Mouse (Mus musculus) hindbrain, embryonic 16.5 days (tissue): ENCODE measurements at regions not wholly inside any gene's neighbourhood (a gene's known extent, or its start where the extent isn't known, plus 50 kb on each side); places are given as distances from the start of the nearest gene placed in this dataset.
"Not testable (repeated sequence)": the region's sequence is repeated elsewhere in the genome, so short reads cannot be mapped to it uniquely, and the experiment has no call there.

Experiments
- ATAC-seq: fragments of 200-750 bp; cut with Nextera tagmentation; 2 replicates; pipeline ENCODE4 v1.8.0; 2017; ENCODE audit warnings: moderate TSS enrichment, moderate library complexity
- H3K27ac ChIP-seq: fragments of 300-500 bp; sonication (generic); 2 replicates; pipeline ENCODE4 v1.5.1; 2014; ENCODE audit warnings: low read depth, mild to moderate bottlenecking, control low read depth, low read length, moderate library complexity
- H3K27me3 ChIP-seq: fragments of 300-500 bp; sonication (generic); replicated peaks from 2 replicates; pipeline ENCODE4 v1.6.1; 2014; ENCODE audit warnings: low read length; ENCODE audit not compliant: control insufficient read depth, insufficient read depth
- H3K36me3 ChIP-seq: fragments of 300-500 bp; sonication (generic); 2 replicates; pipeline ENCODE4 v1.6.1; 2014; ENCODE audit warnings: mild to moderate bottlenecking, low read length, moderate library complexity, mixed read lengths; ENCODE audit not compliant: control insufficient read depth, insufficient read depth
- H3K4me1 ChIP-seq: fragments of 300-500 bp; sonication (generic); 2 replicates; pipeline ENCODE4 v1.6.1; 2014; ENCODE audit warnings: low read depth, low read length; ENCODE audit not compliant: control insufficient read depth, insufficient read depth
- H3K4me2 ChIP-seq: fragments of 300-500 bp; sonication (generic); 2 replicates; pipeline ENCODE4 v1.6.1; 2014; ENCODE audit warnings: mild to moderate bottlenecking, low read length, control low read depth, moderate library complexity
- H3K4me3 ChIP-seq: fragments of 300-500 bp; sonication (generic); 2 replicates; pipeline ENCODE4 v1.5.1; 2014; ENCODE audit warnings: mild to moderate bottlenecking, low read length, control low read depth, moderate library complexity
- H3K9ac ChIP-seq: fragments of 300-500 bp; sonication (generic); 2 replicates; pipeline ENCODE4 v1.6.1; 2014; ENCODE audit warnings: low read depth, mild to moderate bottlenecking, control low read depth, low read length, moderate library complexity
- H3K9me3 ChIP-seq: fragments of 300-500 bp; sonication (generic); 2 replicates; pipeline ENCODE4 v1.6.1; 2014; ENCODE audit warnings: mild to moderate bottlenecking, low read length, moderate library complexity; ENCODE audit not compliant: control insufficient read depth
- WGBS: fragments of 180-500 bp; shearing (Covaris S2); extraction: QIAGEN DNeasy Blood & Tissue Kit; methylation state at CpG from one replicate; pipeline ENCODE4 v1.1.7; 2014; 5-methylcytosine and 5-hydroxymethylcytosine counted together

DNA sequence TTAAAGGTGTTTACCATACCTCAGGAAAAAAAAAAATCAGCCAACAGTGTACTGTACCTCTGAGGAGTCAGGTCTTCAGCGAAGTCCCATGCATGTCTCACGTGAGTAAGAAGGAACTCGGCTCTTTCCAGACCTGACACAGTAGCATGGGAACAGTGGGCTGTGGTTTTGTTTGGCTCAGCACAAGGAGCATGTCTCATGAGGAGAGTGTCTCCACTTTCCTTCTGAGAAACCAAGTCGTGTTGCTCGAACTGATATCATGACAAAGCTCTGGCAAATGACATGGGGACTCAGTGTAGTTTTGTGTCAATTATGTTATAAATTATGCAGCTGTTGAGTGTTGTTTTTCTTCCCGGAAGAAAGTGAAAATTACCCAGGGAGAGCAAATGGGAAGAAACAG lies 316.0 kb downstream of the Pros1 start:
- no peak for ATAC-seq
- Histone ChIP-seq H3K4me2 (no peak overlapping the region), H3K4me3 (no peak overlapping the region), H3K9me3 (no peaks in the 10 kb centered on the region), H3K9ac (no peak overlapping the region), H3K4me1 (no peaks in the 10 kb centered on the region), H3K27ac (no peak overlapping the region), H3K36me3 (no peaks in the 10 kb centered on the region), H3K27me3 (no peaks in the 10 kb centered on the region)
- 68% methylated on average over 6 of the region's 6 CpGs for WGBS

DNA sequence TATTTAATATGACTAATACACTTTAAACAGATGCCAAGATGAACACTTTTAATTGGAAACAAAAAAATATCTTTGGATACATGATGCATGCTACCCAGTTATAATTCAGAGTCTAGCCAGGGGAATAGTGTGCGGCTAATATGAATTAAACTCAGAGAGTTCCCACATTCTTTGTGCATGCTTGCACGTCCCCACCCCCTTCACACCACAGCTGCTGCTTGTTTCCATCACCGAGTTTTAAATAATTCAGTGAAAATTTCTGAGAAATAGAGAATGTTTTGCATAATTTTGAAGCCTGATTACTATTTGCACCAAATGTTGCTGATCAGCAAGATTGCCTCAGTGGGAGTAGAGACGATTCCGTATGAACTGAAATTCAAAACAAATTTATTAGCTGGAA lies 325.1 kb downstream of the Pros1 start:
- ATAC-seq = no peak
- no peaks in the 10 kb centered on the region for H3K27me3 ChIP-seq
- no peak overlapping the region for H3K9ac ChIP-seq
- 57% methylated on average over 5 of the region's 5 CpGs for WGBS
- no peaks in the 10 kb centered on the region for H3K4me1 ChIP-seq
- H3K4me2 ChIP-seq = no peak overlapping the region
- no peaks in the 10 kb centered on the region for H3K36me3 ChIP-seq
- H3K9me3 ChIP-seq = no peaks in the 10 kb centered on the region
- no peak overlapping the region for H3K4me3 ChIP-seq
- no peak overlapping the region for H3K27ac ChIP-seq

DNA sequence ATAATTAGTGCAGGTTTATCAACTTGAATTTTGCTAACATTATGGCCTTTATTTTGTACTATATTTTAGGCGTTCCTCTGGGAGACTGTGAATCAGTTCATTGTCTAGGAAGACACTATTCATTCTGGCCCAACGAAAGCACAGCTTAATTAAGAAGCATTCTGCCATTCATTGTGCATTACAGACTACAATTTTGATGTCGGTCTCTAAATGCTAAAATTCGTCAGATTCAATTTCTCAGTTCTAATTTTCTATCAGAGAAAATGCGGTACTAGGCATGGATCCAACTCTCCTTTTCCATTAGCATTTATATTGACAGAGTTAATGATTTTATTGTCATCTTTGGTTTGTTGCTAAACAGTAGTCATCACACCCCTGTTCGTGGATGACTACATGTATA lies 337.1 kb downstream of the Pros1 start:
- H3K4me1 ChIP-seq = no peaks in the 10 kb centered on the region
- 52% methylated on average over 6 of the region's 6 CpGs for WGBS
- H3K9me3 ChIP-seq = 0 out of 2 replicates have a peak, but pooled peaks cover 2% of the 10 kb centered on the region
- no peak overlapping the region for H3K27ac ChIP-seq
- H3K9ac ChIP-seq = no peak overlapping the region
- H3K36me3 ChIP-seq = no peaks in the 10 kb centered on the region
- no peak overlapping the region for H3K4me2 ChIP-seq
- ATAC-seq = no peak
- H3K27me3 ChIP-seq = no peaks in the 10 kb centered on the region
- H3K4me3 ChIP-seq = no peak overlapping the region

DNA sequence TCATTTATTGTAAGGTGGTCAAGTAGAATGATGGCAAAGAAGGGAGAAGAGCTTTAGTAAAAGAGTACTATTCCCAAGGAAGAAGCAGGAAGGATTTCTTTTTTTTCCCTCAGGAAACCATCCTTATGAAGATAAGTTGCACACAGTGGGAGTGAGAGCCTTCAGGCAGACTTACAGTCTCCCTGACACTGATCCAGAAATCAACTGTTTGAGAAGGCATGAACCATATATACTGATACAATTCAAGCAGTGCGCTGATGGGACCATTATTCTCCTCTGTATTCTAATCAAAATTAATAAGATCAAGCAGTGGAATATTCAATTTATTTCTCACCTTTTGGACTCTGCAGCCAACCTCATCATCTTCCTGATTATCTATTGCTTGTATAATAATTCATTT lies 337.5 kb downstream of the Pros1 start:
- no peak overlapping the region for H3K4me2 ChIP-seq
- H3K4me1 ChIP-seq = no peaks in the 10 kb centered on the region
- H3K9ac ChIP-seq = no peak overlapping the region
- no peak overlapping the region for H3K27ac ChIP-seq
- no peak overlapping the region for H3K4me3 ChIP-seq
- H3K36me3 ChIP-seq = no peaks in the 10 kb centered on the region
- H3K9me3 ChIP-seq = 0 out of 2 replicates have a peak, but pooled peaks cover 2% of the 10 kb centered on the region
- ATAC-seq = no peak
- H3K27me3 ChIP-seq = no peaks in the 10 kb centered on the region
- WGBS = 82% methylated on average over 1 of the region's 1 CpGs

DNA sequence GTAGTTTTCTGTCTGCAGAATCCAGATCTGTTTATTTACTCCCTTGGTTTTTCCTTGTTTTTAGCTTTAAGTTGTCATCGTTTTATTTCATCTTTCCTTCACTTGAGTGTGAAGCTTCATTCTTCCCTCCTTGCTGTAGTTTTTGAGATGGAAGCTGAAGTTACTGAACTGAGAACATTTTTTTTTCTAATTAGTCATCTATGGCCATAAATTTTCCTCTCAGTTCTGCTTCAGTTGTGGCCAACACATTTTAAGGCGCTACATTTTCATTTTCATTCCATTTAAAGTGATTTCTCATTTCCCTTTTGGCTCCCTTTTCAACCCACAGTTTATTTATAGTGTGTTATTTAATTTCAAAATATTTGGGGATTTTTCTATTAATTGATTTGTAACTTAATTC lies 340.5 kb downstream of the Pros1 start:
- no peak for ATAC-seq
- H3K9ac ChIP-seq = no peak overlapping the region
- H3K27ac ChIP-seq = no peak overlapping the region
- H3K36me3 ChIP-seq = no peaks in the 10 kb centered on the region
- 88% methylated on average over 2 of the region's 2 CpGs for WGBS
- H3K4me3 ChIP-seq = no peak overlapping the region
- H3K27me3 ChIP-seq = no peaks in the 10 kb centered on the region
- no peak overlapping the region for H3K4me2 ChIP-seq
- H3K4me1 ChIP-seq = no peaks in the 10 kb centered on the region
- H3K9me3 ChIP-seq = no peaks in the 10 kb centered on the region

DNA sequence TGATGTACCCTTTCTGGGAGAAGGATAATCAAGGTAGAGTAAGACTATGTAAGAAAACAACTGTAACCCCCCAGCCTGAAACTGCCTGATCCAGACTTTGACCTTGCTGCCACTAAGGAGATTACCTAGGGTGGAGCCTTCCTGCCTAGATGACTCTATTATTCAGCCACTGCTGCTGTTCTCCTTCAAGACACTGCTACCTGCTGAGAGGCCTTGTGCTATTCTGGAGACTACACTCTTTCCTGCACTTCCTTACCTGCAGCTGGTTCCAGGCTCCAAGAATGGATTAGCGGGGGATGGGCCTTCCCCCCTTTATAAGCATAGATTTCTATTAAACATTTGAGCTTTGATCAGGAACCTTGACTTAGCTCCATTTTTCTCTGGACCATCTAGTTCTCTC lies 359.4 kb downstream of the Pros1 start:
- not testable (repeated sequence) for H3K4me3 ChIP-seq, H3K9me3 ChIP-seq, H3K4me1 ChIP-seq, H3K27me3 ChIP-seq, H3K36me3 ChIP-seq, H3K4me2 ChIP-seq, H3K9ac ChIP-seq, H3K27ac ChIP-seq, ATAC-seq
- WGBS = 91% methylated on average over 1 of the region's 1 CpGs

DNA sequence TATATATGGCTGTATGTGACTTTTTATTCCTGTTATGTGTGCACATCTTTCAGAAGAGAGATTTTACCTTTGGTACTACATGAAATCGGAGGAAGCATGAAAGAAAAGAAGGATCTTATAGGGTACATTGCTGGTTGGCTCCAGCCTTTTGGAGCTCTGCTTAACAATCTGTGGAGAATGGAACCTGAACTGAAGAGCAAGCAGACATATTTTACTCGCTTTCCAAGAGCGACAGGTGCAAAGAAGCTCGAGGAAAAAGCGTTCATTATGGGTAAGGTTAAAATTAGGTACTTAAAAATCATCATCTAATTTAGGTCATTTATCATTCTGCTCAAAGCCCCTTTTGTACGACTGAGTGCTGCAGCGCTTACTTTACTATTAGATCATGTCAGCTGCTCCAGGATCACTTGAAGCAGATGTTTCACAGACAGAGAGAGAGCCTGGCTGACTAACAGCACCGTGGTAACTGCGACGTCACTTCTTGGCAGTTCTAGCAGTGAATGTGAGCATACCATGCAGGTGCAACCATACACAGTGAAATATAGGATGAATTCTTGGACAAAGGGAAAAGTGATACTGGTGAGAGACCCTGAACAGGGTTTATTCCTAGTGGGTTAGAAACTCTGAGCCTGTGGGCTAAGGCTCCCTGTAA lies 366.2 kb downstream of the Pros1 start:
- Histone ChIP-seq H3K9me3 (no peaks in the 10 kb centered on the region), H3K27me3 (no peaks in the 10 kb centered on the region), H3K4me1 (no peaks in the 10 kb centered on the region), H3K4me2 (peak overlapping the region; percentile 32), H3K4me3 (peak overlapping the region; percentile 11; the same call in 1 of the 2 replicates), H3K27ac (no peak overlapping the region), H3K36me3 (no peaks in the 10 kb centered on the region), H3K9ac (no peak overlapping the region)
- peak; percentile 85 for ATAC-seq
- 43% methylated on average over 10 of the region's 10 CpGs for WGBS

DNA sequence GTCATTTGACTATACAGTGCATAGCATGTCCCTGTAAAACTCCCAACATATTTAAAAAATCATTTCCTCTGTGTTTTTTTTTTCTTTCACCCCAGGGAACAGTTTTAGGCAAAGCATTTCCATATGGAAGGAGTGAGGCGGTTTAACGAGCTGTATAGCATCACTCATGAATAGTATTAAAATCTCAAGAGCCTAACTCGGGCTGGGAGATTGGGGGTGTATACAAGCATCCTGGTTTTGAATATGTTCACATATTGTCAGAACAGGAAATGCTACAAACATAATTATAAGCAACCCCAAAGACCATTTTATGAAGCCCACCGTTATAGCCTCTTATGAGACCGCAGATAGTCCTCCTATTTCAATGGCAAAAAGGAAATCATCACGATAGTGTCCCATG lies 370.5 kb downstream of the Pros1 start:
- Histone ChIP-seq H3K27ac (no peak overlapping the region), H3K4me3 (no peak overlapping the region), H3K4me1 (no peaks in the 10 kb centered on the region), H3K27me3 (no peaks in the 10 kb centered on the region), H3K36me3 (no peaks in the 10 kb centered on the region), H3K9me3 (no peaks in the 10 kb centered on the region), H3K4me2 (no peak overlapping the region), H3K9ac (no peak overlapping the region)
- no peak for ATAC-seq
- 63% methylated on average over 6 of the region's 6 CpGs for WGBS

DNA sequence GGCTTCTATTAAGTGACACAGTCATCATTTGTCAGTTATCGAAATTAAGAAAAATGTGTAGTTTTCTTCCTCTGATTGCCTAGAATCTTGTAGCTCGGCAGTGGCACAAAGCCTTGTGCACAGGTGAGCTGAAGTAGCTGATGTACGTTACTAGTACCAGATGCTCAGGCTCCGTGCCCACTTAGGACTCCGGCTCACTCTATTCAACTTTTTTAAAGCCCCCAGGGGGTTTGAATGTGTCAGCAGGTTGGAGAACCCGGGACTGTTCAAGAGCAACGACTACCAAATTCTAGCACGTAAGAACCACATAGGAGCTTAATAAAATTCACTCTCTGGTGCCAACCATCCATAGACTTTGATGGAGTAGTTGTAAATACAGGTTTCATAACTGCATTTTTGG lies 371.0 kb downstream of the Pros1 start:
- H3K4me3 ChIP-seq = no peak overlapping the region
- H3K27me3 ChIP-seq = no peaks in the 10 kb centered on the region
- H3K4me1 ChIP-seq = no peaks in the 10 kb centered on the region
- no peak overlapping the region for H3K4me2 ChIP-seq
- WGBS = 77% methylated on average over 8 of the region's 8 CpGs
- H3K9ac ChIP-seq = no peak overlapping the region
- H3K36me3 ChIP-seq = no peaks in the 10 kb centered on the region
- ATAC-seq = no peak
- H3K27ac ChIP-seq = no peak overlapping the region
- no peaks in the 10 kb centered on the region for H3K9me3 ChIP-seq

DNA sequence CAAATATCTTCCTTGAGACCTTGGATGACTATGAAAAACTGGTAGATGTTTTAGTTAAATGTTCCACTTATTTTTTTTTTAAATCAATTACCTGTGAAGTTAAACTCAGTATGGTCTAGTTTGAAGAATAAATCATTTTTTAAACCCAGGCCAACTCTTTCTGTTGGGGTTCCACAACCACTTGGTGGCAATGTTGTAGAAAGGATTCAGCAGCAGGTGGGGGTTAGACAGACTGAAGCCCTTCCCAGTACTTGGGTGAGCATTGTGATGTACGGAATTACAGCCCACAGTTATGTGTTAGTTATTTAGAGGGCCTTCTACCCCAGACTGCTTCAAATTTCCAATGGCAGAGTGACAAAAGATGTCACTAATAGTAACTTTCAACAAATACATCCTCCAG lies 375.0 kb downstream of the Pros1 start:
- Histone ChIP-seq H3K27ac (no peak overlapping the region), H3K4me2 (no peak overlapping the region), H3K4me1 (no peaks in the 10 kb centered on the region), H3K4me3 (no peak overlapping the region), H3K27me3 (no peaks in the 10 kb centered on the region), H3K9ac (no peak overlapping the region), H3K9me3 (no peaks in the 10 kb centered on the region), H3K36me3 (no peaks in the 10 kb centered on the region)
- 46% methylated on average over 1 of the region's 1 CpGs for WGBS
- ATAC-seq = no peak
